Mouse (Mus musculus) ES-Bruce4 (cell line): ENCODE results near the gene Tsr2.

Source experiments
- CTCF ChIP-seq: IDR thresholded peaks from one replicate; pipeline ENCODE4 v1.8.1; 2011; ENCODE audit warnings: low read depth, low read length
- POLR2A ChIP-seq: IDR thresholded peaks from one replicate; pipeline ENCODE4 v1.8.1; 2011; ENCODE audit warnings: low read length; ENCODE audit not compliant: insufficient read depth

DNA sequence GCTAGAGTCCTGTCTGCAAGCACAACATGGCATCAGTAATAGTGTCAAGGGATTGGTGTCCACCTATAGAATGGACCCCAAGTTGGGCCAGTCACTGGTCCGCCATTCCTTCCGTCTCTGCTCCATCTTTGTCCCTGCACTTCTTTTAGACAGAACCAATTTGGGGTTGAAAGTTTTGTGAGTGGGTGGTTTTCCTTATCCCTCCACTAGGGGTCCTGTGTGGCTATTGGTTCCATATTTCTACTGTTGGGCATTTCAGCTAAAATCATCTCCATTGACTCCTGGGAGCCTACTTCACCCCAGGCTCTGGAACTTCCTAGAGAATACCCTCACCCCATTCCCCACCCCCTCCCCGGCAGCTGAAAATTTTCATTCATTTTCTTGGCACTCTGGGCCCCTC is 34.1 kb upstream of the Tsr2 start:
- TF ChIP-seq POLR2A (no peak), CTCF (no peak)
